Mouse (Mus musculus): ENCODE measurements around the gene Nfil3. TPM values are rescaled to one million over a fixed set of nuclear protein-coding genes. Genes with fewer than 3 reads are reported as not detected.

Gene Nfil3
- total and polyA plus RNA-seq, 2 experiments: 6.2 to 7.9 TPM

GRCm38 (mm10) chr13:52928392-52928791, 52.5 kb downstream of the Nfil3 start:
- DNase-seq (ENCODE audit: extremely low read depth, low read depth, low spot score): no peak
- H3K27me3 ChIP-seq (ENCODE audit: control insufficient read depth, insufficient read depth, low read length): no peaks in the 10 kb centered on the region
- no peak overlapping the region for H3K27ac ChIP-seq (replicated peaks; ENCODE audit: insufficient read depth, low read depth, low read length)
- no peak overlapping the region for H3K4me3 ChIP-seq (ENCODE audit: insufficient read depth, low read depth, low read length)
- no peak overlapping the region for H3K9ac ChIP-seq (ENCODE audit: low read depth, low read length)
- 64% methylated on average over 9 of the region's 9 CpGs for WGBS
- peaks cover 9% of the 10 kb centered on the region for H3K4me1 ChIP-seq (ENCODE audit: control insufficient read depth, insufficient read depth, low read length)
- H3K79me2 ChIP-seq (ENCODE audit: control insufficient read depth, insufficient read depth, low read length): peaks cover 41% of the 10 kb centered on the region
- no peak for TF ChIP-seq CTCF (IDR thresholded peaks at IDR 0.05; ENCODE audit: low read depth, low read length)
- no peak for TF ChIP-seq POLR2A (IDR thresholded peaks at IDR 0.05; ENCODE audit: extremely low read depth, insufficient read depth, low read length)
- H3K36me3 ChIP-seq (ENCODE audit: control insufficient read depth, insufficient read depth, low read length): no peaks in the 10 kb centered on the region

DNA sequence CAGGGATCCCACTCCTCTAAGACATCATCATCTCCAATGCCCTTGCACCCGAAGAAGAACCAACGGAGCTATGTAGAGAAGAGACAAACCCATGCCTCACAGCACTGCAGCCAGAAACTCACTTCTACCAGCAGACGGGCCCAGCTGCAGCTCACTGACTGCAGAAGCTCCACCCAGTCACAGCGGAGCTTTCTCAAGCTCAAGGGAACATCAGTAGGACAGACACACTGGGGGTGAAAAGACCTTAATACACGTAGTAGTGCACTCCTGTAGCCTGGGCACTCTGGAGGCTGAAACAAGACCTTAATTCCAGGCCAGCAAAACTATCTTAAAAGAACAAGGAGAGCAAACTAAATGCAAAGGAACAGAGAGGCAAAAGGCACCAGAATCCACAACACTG, 56.4 kb downstream of the Nfil3 start:
- no peak for TF ChIP-seq CTCF (IDR thresholded peaks at IDR 0.05; ENCODE audit: low read depth, low read length)
- TF ChIP-seq POLR2A (IDR thresholded peaks at IDR 0.05; ENCODE audit: extremely low read depth, insufficient read depth, low read length): no peak
- 88% methylated on average over 5 of the region's 5 CpGs for WGBS
- Histone ChIP-seq H3K79me2 (ENCODE audit: control insufficient read depth, insufficient read depth, low read length) (peaks cover 59% of the 10 kb centered on the region), H3K27me3 (ENCODE audit: control insufficient read depth, insufficient read depth, low read length) (no peaks in the 10 kb centered on the region), H3K4me3 (ENCODE audit: insufficient read depth, low read depth, low read length) (no peak overlapping the region), H3K36me3 (ENCODE audit: control insufficient read depth, insufficient read depth, low read length) (no peaks in the 10 kb centered on the region), H3K9ac (ENCODE audit: low read depth, low read length) (no peak overlapping the region), H3K27ac (replicated peaks; ENCODE audit: insufficient read depth, low read depth, low read length) (no peak overlapping the region), H3K4me1 (ENCODE audit: control insufficient read depth, insufficient read depth, low read length) (peaks cover 11% of the 10 kb centered on the region)
- no peak for DNase-seq (ENCODE audit: extremely low read depth, low read depth, low spot score)

- H3K79me2 ChIP-seq (ENCODE audit: control insufficient read depth, insufficient read depth, low read length): peaks cover 40% of the 10 kb centered on the region
- no peak overlapping the region for H3K4me3 ChIP-seq (ENCODE audit: insufficient read depth, low read depth, low read length)
- WGBS: 68% methylated on average over 8 of the region's 8 CpGs
- H3K36me3 ChIP-seq (ENCODE audit: control insufficient read depth, insufficient read depth, low read length): no peaks in the 10 kb centered on the region
- peaks cover 4% of the 10 kb centered on the region; the same call in 1 of the 2 replicates for H3K4me1 ChIP-seq (ENCODE audit: control insufficient read depth, insufficient read depth, low read length)
- H3K27ac ChIP-seq (replicated peaks; ENCODE audit: insufficient read depth, low read depth, low read length): no peak overlapping the region
- H3K9ac ChIP-seq (ENCODE audit: low read depth, low read length): no peak overlapping the region
- no peak for TF ChIP-seq CTCF (IDR thresholded peaks at IDR 0.05; ENCODE audit: low read depth, low read length)
- no peak for TF ChIP-seq POLR2A (IDR thresholded peaks at IDR 0.05; ENCODE audit: extremely low read depth, insufficient read depth, low read length)
- H3K27me3 ChIP-seq (ENCODE audit: control insufficient read depth, insufficient read depth, low read length): no peaks in the 10 kb centered on the region
- no peak for DNase-seq (ENCODE audit: extremely low read depth, low read depth, low spot score)
Observed at GRCm38 (mm10) chr13:52921966-52922365, 58.9 kb downstream of the Nfil3 start.

DNA sequence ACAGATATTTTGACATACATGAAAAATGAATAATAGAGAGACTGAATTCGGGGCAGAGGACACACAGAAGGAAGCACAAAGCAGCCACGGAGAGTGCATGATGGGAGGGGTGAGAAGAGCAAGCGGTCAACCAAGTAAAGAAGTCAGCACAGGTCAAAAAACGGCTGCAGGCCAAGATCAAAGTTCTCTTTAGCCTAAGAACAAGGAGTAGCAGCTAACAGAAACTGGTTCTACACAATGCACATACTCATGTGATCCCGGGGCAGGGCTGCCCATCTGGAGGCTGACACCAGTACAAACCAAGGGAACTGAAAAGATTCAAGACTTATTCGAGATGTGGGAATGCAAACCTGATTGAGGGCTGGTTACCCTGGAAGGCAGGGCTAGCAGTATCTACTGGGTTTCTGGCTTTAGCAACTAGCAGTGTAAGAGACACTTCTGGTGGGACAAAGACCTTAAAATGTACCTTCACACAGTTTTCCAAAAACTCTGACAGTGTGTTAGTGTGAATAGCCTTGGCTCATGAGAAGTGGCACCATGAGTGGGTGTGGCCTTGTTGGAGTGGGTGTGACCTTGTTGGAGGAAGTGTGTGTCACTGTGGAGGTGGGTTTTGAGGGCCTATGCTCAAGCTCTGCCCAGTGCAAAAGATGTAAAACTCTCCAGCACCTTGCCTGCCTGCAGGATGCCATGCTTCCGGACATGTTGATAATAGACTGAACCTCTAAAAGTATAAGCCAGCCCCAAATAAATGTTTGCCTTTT, 59.6 kb downstream of the Nfil3 start:
- Histone ChIP-seq H3K27ac (replicated peaks; ENCODE audit: insufficient read depth, low read depth, low read length) (no peak overlapping the region), H3K79me2 (ENCODE audit: control insufficient read depth, insufficient read depth, low read length) (peaks cover 36% of the 10 kb centered on the region), H3K36me3 (ENCODE audit: control insufficient read depth, insufficient read depth, low read length) (peaks cover 3% of the 10 kb centered on the region), H3K4me1 (ENCODE audit: control insufficient read depth, insufficient read depth, low read length) (peaks cover 4% of the 10 kb centered on the region; the same call in 1 of the 2 replicates), H3K4me3 (ENCODE audit: insufficient read depth, low read depth, low read length) (no peak overlapping the region), H3K27me3 (ENCODE audit: control insufficient read depth, insufficient read depth, low read length) (no peaks in the 10 kb centered on the region), H3K9ac (ENCODE audit: low read depth, low read length) (no peak overlapping the region)
- no peak for TF ChIP-seq POLR2A (IDR thresholded peaks at IDR 0.05; ENCODE audit: extremely low read depth, insufficient read depth, low read length)
- TF ChIP-seq CTCF (IDR thresholded peaks at IDR 0.05; ENCODE audit: low read depth, low read length): no peak
- 58% methylated on average over 7 of the region's 7 CpGs for WGBS
- DNase-seq (ENCODE audit: extremely low read depth, low read depth, low spot score): peak; percentile 55

GRCm38 (mm10) chr13:52919790-52920352, 61.0 kb downstream of the Nfil3 start:
- no peak for TF ChIP-seq POLR2A (IDR thresholded peaks at IDR 0.05; ENCODE audit: extremely low read depth, insufficient read depth, low read length)
- TF ChIP-seq CTCF (IDR thresholded peaks at IDR 0.05; ENCODE audit: low read depth, low read length): no peak
- Histone ChIP-seq H3K27ac (replicated peaks; ENCODE audit: insufficient read depth, low read depth, low read length) (no peak overlapping the region), H3K36me3 (ENCODE audit: control insufficient read depth, insufficient read depth, low read length) (peaks cover 4% of the 10 kb centered on the region), H3K4me1 (ENCODE audit: control insufficient read depth, insufficient read depth, low read length) (peaks cover 4% of the 10 kb centered on the region; the same call in 1 of the 2 replicates), H3K9ac (ENCODE audit: low read depth, low read length) (no peak overlapping the region), H3K27me3 (ENCODE audit: control insufficient read depth, insufficient read depth, low read length) (no peaks in the 10 kb centered on the region), H3K79me2 (ENCODE audit: control insufficient read depth, insufficient read depth, low read length) (peaks cover 38% of the 10 kb centered on the region), H3K4me3 (ENCODE audit: insufficient read depth, low read depth, low read length) (no peak overlapping the region)
- 72% methylated on average over 10 of the region's 10 CpGs for WGBS
- no peak for DNase-seq (ENCODE audit: extremely low read depth, low read depth, low spot score)

DNA sequence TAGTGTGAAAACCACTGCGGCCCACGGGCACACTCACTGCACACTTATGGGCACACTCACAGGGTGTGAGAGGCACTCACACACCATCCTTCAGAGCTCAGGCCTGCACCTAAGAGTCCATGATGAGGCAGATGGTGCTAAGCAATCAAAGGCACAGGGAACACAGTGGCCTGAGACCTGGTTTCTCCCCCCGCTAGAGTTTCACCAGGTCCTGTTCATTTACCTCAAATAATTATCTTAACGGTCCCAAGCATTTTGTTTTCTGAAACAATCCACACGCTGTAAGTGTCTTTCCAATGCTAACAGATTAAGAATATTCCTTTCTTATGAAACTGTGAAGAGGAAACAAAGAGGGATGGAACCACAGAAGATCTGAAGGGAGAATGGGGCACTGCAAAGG, 62.5 kb downstream of the Nfil3 start:
- Histone ChIP-seq H3K9ac (ENCODE audit: low read depth, low read length) (no peak overlapping the region), H3K4me3 (ENCODE audit: insufficient read depth, low read depth, low read length) (no peak overlapping the region), H3K27me3 (ENCODE audit: control insufficient read depth, insufficient read depth, low read length) (no peaks in the 10 kb centered on the region), H3K4me1 (ENCODE audit: control insufficient read depth, insufficient read depth, low read length) (peaks cover 4% of the 10 kb centered on the region; the same call in 1 of the 2 replicates), H3K79me2 (ENCODE audit: control insufficient read depth, insufficient read depth, low read length) (peaks cover 25% of the 10 kb centered on the region), H3K27ac (replicated peaks; ENCODE audit: insufficient read depth, low read depth, low read length) (no peak overlapping the region), H3K36me3 (ENCODE audit: control insufficient read depth, insufficient read depth, low read length) (peaks cover 6% of the 10 kb centered on the region)
- no peak for TF ChIP-seq POLR2A (IDR thresholded peaks at IDR 0.05; ENCODE audit: extremely low read depth, insufficient read depth, low read length)
- no peak for TF ChIP-seq CTCF (IDR thresholded peaks at IDR 0.05; ENCODE audit: low read depth, low read length)
- DNase-seq (ENCODE audit: extremely low read depth, low read depth, low spot score): no peak
- 95% methylated on average over 5 of the region's 5 CpGs for WGBS

Other genes starting within 250 kb of the Nfil3 start
- 45.1 and 49.2 TPM in 2 replicates for gene Auh, start 51.4 kb downstream of the Nfil3 start, total RNA-seq (2014; rRNA removed)
- gene Auh, start 51.4 kb downstream of the Nfil3 start, polyA plus RNA-seq (2012; rRNA removed): 28.0 and 33.3 TPM in 2 replicates